Mouse (Mus musculus) bone marrow macrophage, adult 2 months (primary cell): ENCODE results near the gene Stra6.

Source experiments
- CTCF ChIP-seq: IDR thresholded peaks from 2 replicates; pipeline ENCODE4 v1.5.1; 2012; ENCODE audit warnings: low read depth, mild to moderate bottlenecking, low read length, moderate library complexity
- POLR2A ChIP-seq: IDR thresholded peaks from 2 replicates; pipeline ENCODE4 v1.6.1; 2012; ENCODE audit warnings: mild to moderate bottlenecking, low read depth, low read length, borderline replicate concordance

DNA sequence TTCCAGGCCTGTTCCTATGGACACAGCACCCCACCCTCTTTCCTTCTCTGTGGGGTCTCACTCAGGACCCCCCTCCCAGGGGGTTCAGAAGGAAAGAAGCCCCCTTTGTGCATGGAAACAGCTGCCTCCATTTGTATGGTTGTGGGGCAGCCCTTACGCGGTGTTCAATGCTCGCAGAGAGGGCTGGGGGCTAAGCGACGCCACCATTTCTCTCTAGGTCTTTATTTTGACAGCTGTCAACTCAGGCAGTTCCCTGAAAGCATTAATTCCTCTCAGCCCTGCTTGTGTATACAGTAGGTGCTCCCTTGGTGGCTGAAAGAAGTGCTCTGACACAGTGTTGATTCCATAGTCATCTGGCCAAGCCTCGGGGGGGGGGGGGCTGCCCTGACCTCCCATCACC, 40.1 kb downstream of the Stra6 start:
- TF ChIP-seq CTCF = no peak
- TF ChIP-seq POLR2A = no peak
